Mouse (Mus musculus) layer of hippocampus, postnatal 14 days (tissue): ENCODE results near the gene Mfap3. TPM values are rescaled to one million over a fixed set of nuclear protein-coding genes. Genes with fewer than 3 reads are reported as not detected.

Experiments
- DNase-seq, 2 experiments: peaks; one replicate each; pipeline ENCODE4 v3.0.0; 2021 to 2022; ENCODE audit warnings: low spot score in 2 of 2, mixed read lengths in 1 of 2
- total RNA-seq, 2 experiments: library from RNA; stranded (reverse); gene quantifications; 2 replicates each; pipeline ENCODE4 v1.2.3; 2021

The Mfap3 gene
- total RNA-seq, 2 experiments from 2014 or later: 28.5 to 33.7 TPM

DNA sequence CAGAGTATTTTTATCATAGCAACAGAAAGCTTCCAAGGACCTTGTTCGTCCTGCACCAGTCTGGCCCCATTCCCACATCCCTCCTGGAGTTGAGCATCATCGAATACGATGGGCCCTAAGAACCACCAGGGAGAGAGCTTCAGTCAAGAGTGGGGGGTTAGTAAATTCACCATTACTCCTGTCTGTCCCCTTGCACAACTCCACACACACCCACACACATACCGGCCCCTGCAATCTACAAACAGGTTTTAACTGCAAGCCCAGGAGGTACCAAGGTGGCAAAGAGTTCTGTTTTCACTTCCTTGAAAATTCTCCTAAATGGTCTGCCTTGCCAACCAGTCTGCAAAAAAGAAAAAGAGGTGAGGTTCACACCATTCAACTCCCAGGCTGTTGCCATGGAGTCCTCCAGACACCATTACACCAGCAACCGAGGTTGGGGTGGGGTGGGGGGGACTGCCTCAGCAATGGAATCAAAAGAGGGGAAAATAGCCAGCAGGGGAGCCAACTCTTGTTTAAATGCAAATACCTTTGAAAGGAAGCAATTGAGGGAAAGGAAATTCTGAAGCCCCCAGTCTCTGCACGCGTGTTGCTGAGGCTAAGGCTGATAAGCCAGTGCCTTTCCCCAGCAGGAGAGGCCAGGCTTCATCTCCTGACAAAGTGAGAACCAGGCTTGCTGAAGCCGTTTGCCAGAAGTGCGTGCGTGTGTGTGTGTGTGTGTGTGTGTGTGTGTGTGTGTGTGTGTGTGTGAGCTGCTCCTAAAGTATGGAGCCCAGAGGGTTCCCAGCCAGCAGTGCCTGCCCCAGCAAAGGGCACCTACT lies 64.6 kb downstream of the Mfap3 start:
- no peak for DNase-seq

Other genes starting within 250 kb of the Mfap3 start
- 10 to 100 TPM; 34.0 to 35.6 TPM for gene Fam114a2, start within 50 bp of the Mfap3 start, total RNA-seq
- gene Galnt10, start 126.8 kb downstream of the Mfap3 start, total RNA-seq: 1 to 10 TPM; 9.4 to 9.9 TPM